Mouse (Mus musculus) cerebellum, adult 2 months (tissue): ENCODE results near the gene Cenps. TPM values are rescaled to one million over a fixed set of nuclear protein-coding genes. Genes with fewer than 3 reads are reported as not detected.
"Not testable (repeated sequence)": the region's sequence is repeated elsewhere in the genome, so short reads cannot be mapped to it uniquely, and the experiment has no call there.

ENCODE experiments used
- DNase-seq, 2 experiments: peaks; one replicate each; pipeline ENCODE4 v3.0.0; 2021
- H3K27ac ChIP-seq: fragments of 200-500 bp; 2 replicates; pipeline ENCODE4 v1.5.1; 2012; ENCODE audit warnings: low read length, control low read depth, inconsistent platforms; ENCODE audit not compliant: insufficient read depth
- H3K27me3 ChIP-seq: fragments of 200-500 bp; 2 replicates; pipeline ENCODE4 v1.6.1; 2012; ENCODE audit warnings: inconsistent platforms, mild to moderate bottlenecking, low read length, moderate library complexity; ENCODE audit not compliant: control insufficient read depth, insufficient read depth
- H3K4me1 ChIP-seq: fragments of 200-500 bp; 2 replicates; pipeline ENCODE4 v1.6.1; 2011; ENCODE audit warnings: low read length; ENCODE audit not compliant: control insufficient read depth, insufficient read depth
- H3K4me3 ChIP-seq: fragments of 200-500 bp; replicated peaks from 2 replicates; pipeline ENCODE3; 2011; ENCODE audit warnings: mild to moderate bottlenecking, low read depth, low read length, control low read depth; ENCODE audit not compliant: insufficient read depth
- CTCF ChIP-seq: fragments of 200-500 bp; IDR thresholded peaks from 2 replicates; pipeline ENCODE4 v1.5.1; 2011; ENCODE audit warnings: low read depth, mild to moderate bottlenecking, control low read depth, low read length, moderate library complexity, borderline replicate concordance; ENCODE audit not compliant: insufficient read depth
- POLR2A ChIP-seq: fragments of 200-500 bp; IDR thresholded peaks from 2 replicates; pipeline ENCODE4 v1.6.1; 2011; ENCODE audit warnings: low read length, control low read depth, borderline replicate concordance; ENCODE audit not compliant: insufficient read depth
- WGBS: fragments of 180-500 bp; shearing (Covaris S2); methylation state at CpG from one replicate; pipeline ENCODE4 v1.1.7; 2018; 5-methylcytosine and 5-hydroxymethylcytosine counted together
- polyA plus RNA-seq: library from polyadenylated mRNA; depleted of rRNA; stranded (reverse); fragments of >200 nt; gene quantifications from 2 replicates; pipeline ENCODE4 v1.2.3, GENCODE M21; 2012

Gene Cenps
- polyA plus RNA-seq, 1 experiment: 6.3 TPM

- WGBS: 86% methylated on average over 11 of the region's 11 CpGs
- DNase-seq: no peak
- Histone ChIP-seq H3K4me3 (no peak within 1 kb of the TSS), H3K4me1 (no peaks in the 10 kb centered on the region), H3K27ac (no peak within 1 kb of the TSS), H3K27me3 (no peaks in the 10 kb centered on the region)
- TF ChIP-seq CTCF: no peak
- no peak for TF ChIP-seq POLR2A
These were observed 10.8 kb downstream of the Cenps start, which contains the start of gene Cort for GRCm38 (mm10) chr4:149126663-149127062. Gene Cort (minus strand): TSS chr4:149126763.

GRCm38 (mm10) chr4:149126115-149126509 is 11.3 kb downstream of the Cenps start:
- 75% methylated on average over 6 of the region's 6 CpGs for WGBS
- H3K27ac ChIP-seq: no peak overlapping the region
- DNase-seq: no peak
- no peaks in the 10 kb centered on the region for H3K27me3 ChIP-seq
- H3K4me3 ChIP-seq: no peak overlapping the region
- H3K4me1 ChIP-seq: no peaks in the 10 kb centered on the region
- TF ChIP-seq POLR2A (no peak), CTCF (no peak)

GRCm38 (mm10) chr4:149125341-149126114 is 11.9 kb downstream of the Cenps start:
- no peaks in the 10 kb centered on the region for H3K27me3 ChIP-seq
- no peaks in the 10 kb centered on the region for H3K4me1 ChIP-seq
- no peak overlapping the region for H3K27ac ChIP-seq
- H3K4me3 ChIP-seq: no peak overlapping the region
- DNase-seq: no peak
- TF ChIP-seq CTCF (no peak), POLR2A (no peak)
- WGBS: 39% methylated on average over 11 of the region's 11 CpGs

GRCm38 (mm10) chr4:149123432-149123831 is 14.0 kb downstream of the Cenps start:
- H3K4me3 ChIP-seq: no peak overlapping the region
- WGBS: 76% methylated on average over 5 of the region's 5 CpGs
- TF ChIP-seq POLR2A (no peak), CTCF (no peak)
- H3K4me1 ChIP-seq: no peaks in the 10 kb centered on the region
- no peak overlapping the region for H3K27ac ChIP-seq
- DNase-seq: no peak
- no peaks in the 10 kb centered on the region for H3K27me3 ChIP-seq

GRCm38 (mm10) chr4:149119978-149120562 is 17.4 kb downstream of the Cenps start:
- WGBS: 84% methylated on average over 12 of the region's 12 CpGs
- H3K27me3 ChIP-seq, H3K4me3 ChIP-seq, DNase-seq, H3K27ac ChIP-seq, H3K4me1 ChIP-seq: not testable (repeated sequence)

- peak within 1 kb of the TSS; percentile 92 for H3K4me3 ChIP-seq
- peak; percentile 93 to 94 for DNase-seq
- under 1% methylated on average over 35 of the region's 35 CpGs for WGBS
- H3K4me1 ChIP-seq: peaks cover 3% of the 10 kb centered on the region; the same call in 1 of the 2 replicates
- 0 out of 2 replicates have a peak within 1 kb of the TSS, but pooled peaks have one; percentile 49 for H3K27ac ChIP-seq
- TF ChIP-seq POLR2A: peak; percentile 73; the same call in 1 of the 2 replicates
- TF ChIP-seq CTCF: no peak
- no peaks in the 10 kb centered on the region for H3K27me3 ChIP-seq
These were observed 33.4 kb downstream of the Cenps start, which contains the start of gene Dffa for GRCm38 (mm10) chr4:149103875-149104561. Gene Dffa (plus strand): TSS chr4:149104146.

- DNase-seq: no peak
- peaks cover 11% of the 10 kb centered on the region for H3K4me1 ChIP-seq
- H3K27ac ChIP-seq: no peak overlapping the region
- 82% methylated on average over 3 of the region's 3 CpGs for WGBS
- H3K4me3 ChIP-seq: no peak overlapping the region
- H3K27me3 ChIP-seq: no peaks in the 10 kb centered on the region
- TF ChIP-seq CTCF (no peak), POLR2A (no peak)
These were observed 36.0 kb downstream of the Cenps start for GRCm38 (mm10) chr4:149101456-149101855.

- WGBS: 87% methylated on average over 12 of the region's 12 CpGs
- DNase-seq: not testable (repeated sequence)
These were observed 37.0 kb downstream of the Cenps start for GRCm38 (mm10) chr4:149100449-149100848.

More at GRCm38 (mm10) chr4:149100449-149100848, 37.0 kb downstream of the Cenps start:
- not testable (repeated sequence) for H3K27ac ChIP-seq, H3K27me3 ChIP-seq, H3K4me3 ChIP-seq
- peaks cover 11% of the 10 kb centered on the region for H3K4me1 ChIP-seq
